Mouse (Mus musculus) forebrain, embryonic 15.5 days (tissue): ENCODE results near the gene Med21. TPM values are rescaled to one million over a fixed set of nuclear protein-coding genes. Genes with fewer than 3 reads are reported as not detected.

ENCODE experiments used
- ATAC-seq: fragments of 200-750 bp; cut with Nextera tagmentation; replicated peaks from 2 replicates; pipeline ENCODE4 v1.8.0; 2017; ENCODE audit warnings: mild to moderate bottlenecking, moderate TSS enrichment, moderate library complexity
- H3K27ac ChIP-seq: fragments of 300-500 bp; sonication (generic); replicated peaks from 2 replicates; pipeline ENCODE4 v1.5.1; 2015; ENCODE audit warnings: mild to moderate bottlenecking, inconsistent platforms
- H3K27me3 ChIP-seq: fragments of 300-500 bp; sonication (generic); 2 replicates; pipeline ENCODE4 v1.6.1; 2015; ENCODE audit warnings: inconsistent platforms
- H3K36me3 ChIP-seq: fragments of 300-500 bp; sonication (generic); 2 replicates; pipeline ENCODE4 v1.6.1; 2015; ENCODE audit warnings: mild to moderate bottlenecking, inconsistent platforms
- H3K4me1 ChIP-seq: fragments of 300-500 bp; sonication (generic); 2 replicates; pipeline ENCODE4 v1.6.1; 2015; ENCODE audit warnings: inconsistent platforms
- H3K4me2 ChIP-seq: fragments of 300-500 bp; sonication (generic); replicated peaks from 2 replicates; pipeline ENCODE4 v1.6.1; 2015; ENCODE audit warnings: mild to moderate bottlenecking, inconsistent platforms
- H3K4me3 ChIP-seq: fragments of 300-500 bp; sonication (generic); 2 replicates; pipeline ENCODE4 v1.5.1; 2015; ENCODE audit warnings: mild to moderate bottlenecking, inconsistent platforms
- H3K9ac ChIP-seq: fragments of 300-500 bp; sonication (generic); replicated peaks from 2 replicates; pipeline ENCODE4 v1.6.1; 2015; ENCODE audit warnings: mild to moderate bottlenecking, inconsistent platforms
- H3K9me3 ChIP-seq: fragments of 300-500 bp; sonication (generic); 2 replicates; pipeline ENCODE4 v1.6.1; 2016; ENCODE audit warnings: inconsistent platforms
- WGBS: fragments of 180-500 bp; shearing (Covaris S2); methylation state at CpG from one replicate; pipeline ENCODE4 v1.1.7; 2015; ENCODE audit warnings: mixed read lengths; 5-methylcytosine and 5-hydroxymethylcytosine counted together
- polyA plus RNA-seq: library from polyadenylated mRNA; unstranded; fragments of >200 nt; fragmentation: Nextera tagmentation; extraction: Ambion mirVana; gene quantifications from 2 replicates; pipeline ENCODE4 v1.2.1, GENCODE M21; 2015

Med21 gene
- polyA plus RNA-seq, 1 experiment from 2014 or later, result 107 TPM

DNA sequence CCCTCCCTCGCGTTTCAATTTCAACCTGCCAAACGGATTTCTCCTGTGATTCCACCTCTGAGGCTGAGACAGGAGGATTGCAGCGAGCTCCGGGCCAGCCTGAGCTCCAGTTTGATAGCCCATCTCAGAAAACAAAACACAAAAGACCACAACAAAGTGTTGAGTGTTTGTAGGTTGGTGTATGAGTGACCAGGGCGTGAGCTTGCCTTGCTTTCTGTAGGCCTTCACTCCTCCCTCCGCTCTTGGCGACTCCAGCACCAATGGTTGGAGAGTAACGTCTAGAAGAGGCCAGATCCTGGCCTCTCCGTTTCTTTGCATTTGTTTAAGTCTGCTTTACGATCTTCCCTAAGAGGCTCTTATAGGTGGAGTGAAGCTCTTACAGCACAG is 830 bp downstream of the Med21 start:
- peak overlapping the region; percentile 90 for H3K27ac ChIP-seq

GRCm38 (mm10) chr6:146650013-146650412 is 7.7 kb downstream of the Med21 start:
- WGBS, result 87% methylated on average over 2 of the region's 2 CpGs
- Histone ChIP-seq H3K9me3 (no peaks in the 10 kb centered on the region), H3K9ac (no peak overlapping the region), H3K36me3 (peaks cover 16% of the 10 kb centered on the region), H3K4me2 (no peak overlapping the region), H3K4me3 (no peak overlapping the region), H3K4me1 (no peaks in the 10 kb centered on the region), H3K27ac (no peak overlapping the region), H3K27me3 (no peaks in the 10 kb centered on the region)
- ATAC-seq, result no peak

More for the DNA sequence above, 830 bp downstream of the Med21 start:
- Histone ChIP-seq H3K36me3 (no peaks in the 10 kb centered on the region), H3K4me3 (peak overlapping the region; percentile 96), H3K9ac (peak overlapping the region; percentile 84), H3K27me3 (no peaks in the 10 kb centered on the region), H3K4me1 (peaks cover 15% of the 10 kb centered on the region), H3K4me2 (peak overlapping the region; percentile 87), H3K9me3 (no peaks in the 10 kb centered on the region)
- 43% methylated on average over 11 of the region's 11 CpGs for WGBS
- no peak; the same call in 1 of the 2 replicates for ATAC-seq

DNA sequence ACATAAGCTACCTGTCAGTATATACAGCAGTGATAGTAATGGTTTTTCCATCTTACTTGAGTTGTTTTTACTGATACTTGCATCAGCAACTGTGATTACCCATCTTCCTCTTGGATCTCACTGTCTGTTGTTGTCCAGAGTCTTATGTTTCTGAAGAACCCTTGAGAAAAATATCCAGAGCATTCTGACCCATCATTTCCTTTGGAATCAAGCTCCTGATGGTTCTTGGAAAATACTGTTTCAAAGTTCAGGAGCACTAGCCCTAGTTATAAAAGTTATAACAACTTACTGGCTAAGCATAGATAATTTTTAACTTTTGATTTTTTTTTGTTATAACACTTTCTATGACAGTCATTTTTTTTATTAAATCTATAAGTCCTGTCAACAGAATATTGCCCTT is 9.1 kb downstream of the Med21 start:
- H3K9ac ChIP-seq, result no peak overlapping the region
- H3K27ac ChIP-seq, result no peak overlapping the region
- no peaks in the 10 kb centered on the region for H3K9me3 ChIP-seq
- H3K4me3 ChIP-seq, result no peak overlapping the region
- no peak overlapping the region for H3K4me2 ChIP-seq
- no peaks in the 10 kb centered on the region for H3K4me1 ChIP-seq
- peaks cover 16% of the 10 kb centered on the region for H3K36me3 ChIP-seq
- ATAC-seq, result no peak
- H3K27me3 ChIP-seq, result no peaks in the 10 kb centered on the region

DNA sequence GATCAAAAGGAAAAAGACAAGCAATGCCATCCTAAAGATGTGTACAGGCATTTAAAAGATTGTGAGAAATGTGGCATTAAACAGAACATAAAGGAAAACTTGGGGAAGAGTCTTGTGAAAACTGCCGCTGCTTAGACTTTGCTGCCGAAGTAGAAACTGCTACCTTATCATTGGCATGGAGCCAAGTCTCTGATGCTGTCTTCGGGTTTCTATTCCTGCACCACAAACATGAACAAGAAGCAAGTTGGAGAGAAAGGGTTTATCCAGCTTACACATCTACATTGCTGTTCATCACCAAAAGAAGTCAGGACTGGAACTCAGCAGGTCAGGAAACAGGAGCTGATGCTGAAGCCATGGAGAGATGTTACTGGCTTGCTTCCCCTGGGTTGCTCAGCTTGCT is 10.8 kb downstream of the Med21 start:
- ATAC-seq, result no peak

DNA sequence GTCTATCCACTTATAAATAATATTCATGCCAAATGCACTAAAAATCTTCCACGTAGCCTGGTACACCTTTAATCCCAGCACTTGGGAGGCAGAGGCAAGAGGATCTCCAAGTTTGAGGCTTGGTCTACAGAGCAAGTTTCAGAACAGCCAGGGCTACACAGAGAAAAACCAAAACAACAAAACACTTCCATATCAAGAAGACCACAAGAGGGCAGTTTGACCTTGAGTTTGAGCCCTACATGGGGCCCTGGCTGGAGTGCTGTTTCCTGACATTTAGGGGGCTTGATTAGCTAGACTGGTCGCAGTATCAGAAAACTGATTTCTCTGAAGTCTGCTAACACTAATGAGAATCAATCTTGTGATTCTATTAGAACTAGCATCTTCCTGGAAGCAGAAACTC is 18.2 kb downstream of the Med21 start:
- Histone ChIP-seq H3K9me3 (no peaks in the 10 kb centered on the region), H3K4me2 (no peak overlapping the region), H3K36me3 (no peaks in the 10 kb centered on the region), H3K27ac (no peak overlapping the region), H3K4me3 (no peak overlapping the region), H3K27me3 (no peaks in the 10 kb centered on the region), H3K4me1 (no peaks in the 10 kb centered on the region), H3K9ac (no peak overlapping the region)
- 67% methylated on average over 2 of the region's 2 CpGs for WGBS
- ATAC-seq, result no peak

More for the DNA sequence above, 10.8 kb downstream of the Med21 start:
- H3K4me2 ChIP-seq, result no peak overlapping the region
- no peak overlapping the region for H3K4me3 ChIP-seq
- no peaks in the 10 kb centered on the region for H3K27me3 ChIP-seq
- H3K27ac ChIP-seq, result no peak overlapping the region
- H3K9ac ChIP-seq, result no peak overlapping the region
- peaks cover 16% of the 10 kb centered on the region for H3K36me3 ChIP-seq
- 64% methylated on average over 3 of the region's 3 CpGs for WGBS
- no peaks in the 10 kb centered on the region for H3K4me1 ChIP-seq
- no peaks in the 10 kb centered on the region for H3K9me3 ChIP-seq

GRCm38 (mm10) chr6:146661655-146662054 is 19.3 kb downstream of the Med21 start:
- 85% methylated on average over 5 of the region's 5 CpGs for WGBS
- no peak overlapping the region for H3K4me2 ChIP-seq
- H3K4me3 ChIP-seq, result no peak overlapping the region
- no peaks in the 10 kb centered on the region for H3K36me3 ChIP-seq
- no peak for ATAC-seq
- H3K4me1 ChIP-seq, result no peaks in the 10 kb centered on the region
- H3K27ac ChIP-seq, result no peak overlapping the region
- no peaks in the 10 kb centered on the region for H3K9me3 ChIP-seq
- H3K27me3 ChIP-seq, result no peaks in the 10 kb centered on the region
- no peak overlapping the region for H3K9ac ChIP-seq

- Histone ChIP-seq H3K9me3 (no peaks in the 10 kb centered on the region), H3K4me1 (no peaks in the 10 kb centered on the region), H3K9ac (no peak overlapping the region), H3K36me3 (no peaks in the 10 kb centered on the region), H3K27me3 (no peaks in the 10 kb centered on the region), H3K4me2 (no peak overlapping the region), H3K4me3 (no peak overlapping the region), H3K27ac (no peak overlapping the region)
- no peak for ATAC-seq
- 31% methylated on average over 5 of the region's 5 CpGs for WGBS
These were observed 20.3 kb downstream of the Med21 start for GRCm38 (mm10) chr6:146662679-146663078.

- no peak for ATAC-seq
These were observed 21.8 kb downstream of the Med21 start for GRCm38 (mm10) chr6:146664116-146664515.

GRCm38 (mm10) chr6:146664917-146665316 is 22.6 kb downstream of the Med21 start:
- Histone ChIP-seq H3K4me2 (no peak overlapping the region), H3K9me3 (no peaks in the 10 kb centered on the region), H3K4me1 (no peaks in the 10 kb centered on the region), H3K9ac (no peak overlapping the region), H3K27me3 (no peaks in the 10 kb centered on the region), H3K27ac (no peak overlapping the region), H3K36me3 (no peaks in the 10 kb centered on the region), H3K4me3 (no peak overlapping the region)
- 89% methylated on average over 5 of the region's 5 CpGs for WGBS
- no peak for ATAC-seq

More at GRCm38 (mm10) chr6:146664116-146664515, 21.8 kb downstream of the Med21 start:
- H3K36me3 ChIP-seq, result no peaks in the 10 kb centered on the region
- H3K4me2 ChIP-seq, result no peak overlapping the region
- H3K27ac ChIP-seq, result no peak overlapping the region
- H3K4me1 ChIP-seq, result no peaks in the 10 kb centered on the region
- no peaks in the 10 kb centered on the region for H3K27me3 ChIP-seq
- no peak overlapping the region for H3K9ac ChIP-seq
- H3K4me3 ChIP-seq, result no peak overlapping the region
- no peaks in the 10 kb centered on the region for H3K9me3 ChIP-seq
- WGBS, result 63% methylated on average over 5 of the region's 5 CpGs

DNA sequence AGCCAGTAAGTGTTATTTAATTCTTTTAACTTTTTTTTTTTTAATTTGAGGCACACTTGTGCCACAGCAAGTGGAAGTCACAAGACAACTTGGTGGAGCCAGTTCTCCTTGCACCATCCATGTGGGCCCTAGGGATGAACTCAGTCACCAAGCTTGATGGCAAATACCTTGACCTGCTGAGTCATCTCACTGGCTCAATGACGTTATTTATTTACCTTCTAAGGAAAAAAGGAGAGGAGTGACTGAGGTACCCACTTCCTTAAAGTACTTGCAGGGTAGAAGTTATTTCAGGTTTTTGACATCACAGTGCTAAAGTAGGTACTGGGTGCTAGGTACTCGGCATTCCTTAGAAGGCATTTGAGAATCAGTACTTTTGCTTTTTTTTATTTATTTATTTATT is 23.1 kb downstream of the Med21 start:
- no peak overlapping the region for H3K4me3 ChIP-seq
- H3K27ac ChIP-seq, result no peak overlapping the region
- no peak overlapping the region for H3K4me2 ChIP-seq
- WGBS, result 83% methylated on average over 2 of the region's 2 CpGs
- H3K9ac ChIP-seq, result no peak overlapping the region
- no peaks in the 10 kb centered on the region for H3K36me3 ChIP-seq
- H3K9me3 ChIP-seq, result no peaks in the 10 kb centered on the region
- ATAC-seq, result no peak
- no peaks in the 10 kb centered on the region for H3K27me3 ChIP-seq
- H3K4me1 ChIP-seq, result no peaks in the 10 kb centered on the region

DNA sequence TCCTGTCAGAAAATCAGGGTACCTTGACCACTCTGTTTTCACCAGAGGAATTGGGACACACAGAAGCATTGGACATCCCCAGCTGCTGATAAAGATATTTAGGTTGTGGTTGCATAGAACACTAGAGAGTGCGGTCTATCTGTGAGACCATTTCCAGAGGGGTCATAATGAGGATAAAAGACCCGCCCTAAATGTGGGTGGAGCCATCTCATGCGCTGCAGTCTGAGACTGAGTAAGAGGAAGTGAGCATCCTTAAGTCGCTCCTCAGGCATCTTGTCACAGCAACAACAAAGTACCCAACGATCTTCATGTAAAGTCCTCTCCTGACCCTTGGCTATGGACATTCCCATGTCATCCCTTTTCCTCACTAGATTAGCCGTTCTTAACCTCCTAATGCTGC is 24.5 kb downstream of the Med21 start:
- Histone ChIP-seq H3K27me3 (no peaks in the 10 kb centered on the region), H3K4me2 (no peak overlapping the region), H3K9me3 (no peaks in the 10 kb centered on the region), H3K4me1 (no peaks in the 10 kb centered on the region), H3K36me3 (no peaks in the 10 kb centered on the region), H3K4me3 (no peak overlapping the region), H3K9ac (no peak overlapping the region), H3K27ac (no peak overlapping the region)
- no peak for ATAC-seq
- 84% methylated on average over 6 of the region's 6 CpGs for WGBS

DNA sequence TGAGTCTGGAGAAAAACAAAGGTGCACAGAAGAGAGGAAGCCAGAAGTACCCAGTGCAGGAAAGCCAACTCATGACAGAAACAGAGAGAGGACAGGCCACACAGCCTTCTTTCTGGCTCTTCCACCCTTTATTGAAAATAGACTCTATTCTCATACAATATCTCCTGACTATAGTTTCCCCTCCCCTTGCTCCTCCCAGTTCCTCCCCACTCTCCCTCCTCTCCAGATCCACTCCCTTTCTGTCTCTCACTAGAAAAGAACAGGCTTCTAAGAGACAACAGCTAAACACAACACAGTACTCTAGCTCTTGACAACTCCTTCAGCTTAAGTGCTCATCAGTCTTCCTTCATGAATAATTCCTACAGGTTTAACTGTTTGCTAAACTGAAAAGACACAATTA is 26.3 kb downstream of the Med21 start:
- Histone ChIP-seq H3K9ac (no peak overlapping the region), H3K27ac (no peak overlapping the region), H3K9me3 (no peaks in the 10 kb centered on the region), H3K4me2 (no peak overlapping the region), H3K27me3 (no peaks in the 10 kb centered on the region), H3K36me3 (no peaks in the 10 kb centered on the region), H3K4me3 (no peak overlapping the region), H3K4me1 (no peaks in the 10 kb centered on the region)
- no peak for ATAC-seq

- Histone ChIP-seq H3K27ac (no peak overlapping the region), H3K9ac (no peak overlapping the region), H3K27me3 (no peaks in the 10 kb centered on the region), H3K4me3 (no peak overlapping the region), H3K4me1 (no peaks in the 10 kb centered on the region), H3K36me3 (no peaks in the 10 kb centered on the region), H3K9me3 (no peaks in the 10 kb centered on the region), H3K4me2 (no peak overlapping the region)
- 90% methylated on average over 15 of the region's 15 CpGs for WGBS
- no peak for ATAC-seq
These were observed 28.9 kb downstream of the Med21 start for GRCm38 (mm10) chr6:146670956-146671855.
